Mouse (Mus musculus): Measurements from ENCODE around the gene Mzt1.

Gene Mzt1

GRCm38 (mm10) chr14:99018691-99019090, 27.2 kb downstream of the Mzt1 start:
- DNase-seq (ENCODE audit: low read depth, low spot score) = no peak

- no peak for DNase-seq (ENCODE audit: low read depth, low spot score)
These were observed 35.0 kb downstream of the Mzt1 start for GRCm38 (mm10) chr14:99010920-99011313.

- no peak for DNase-seq (ENCODE audit: low read depth, low spot score)
These were observed 35.6 kb downstream of the Mzt1 start for GRCm38 (mm10) chr14:99010224-99010919.

DNA sequence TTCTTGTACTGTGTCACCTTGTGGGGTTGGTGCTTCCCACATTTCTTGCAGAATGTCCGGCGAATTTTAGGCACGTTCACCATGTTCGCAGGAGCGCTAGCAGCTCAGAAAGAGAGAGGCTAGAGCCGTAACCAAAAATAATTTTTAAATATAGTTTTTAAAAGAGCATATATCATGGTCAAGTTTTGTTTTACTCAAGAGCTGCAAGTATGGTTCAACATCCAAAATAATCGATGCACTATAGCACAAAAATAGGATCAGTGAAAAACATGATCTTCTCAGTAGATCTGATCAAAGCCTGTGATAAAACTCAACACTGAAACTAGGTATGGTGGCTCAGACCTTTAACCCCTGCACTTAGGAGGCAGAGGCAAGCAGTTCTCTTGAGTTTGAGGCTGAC, 51.7 kb downstream of the Mzt1 start, which contains the start of gene Rpl36a-ps1:
Gene Rpl36a-ps1 (minus strand): TSS at position 101 of the 400 bp plus-strand sequence.
- DNase-seq (ENCODE audit: low read depth, low spot score) = no peak

GRCm38 (mm10) chr14:98992482-98992881, 53.5 kb downstream of the Mzt1 start:
- DNase-seq (ENCODE audit: low read depth, low spot score) = no peak

GRCm38 (mm10) chr14:98990636-98991035, 55.3 kb downstream of the Mzt1 start:
- DNase-seq (ENCODE audit: low read depth, low spot score) = no peak

GRCm38 (mm10) chr14:98989818-98990217, 56.1 kb downstream of the Mzt1 start:
- DNase-seq (ENCODE audit: low read depth, low spot score) = no peak

Measured in embryo, embryonic 11.5 days (tissue).